Mouse (Mus musculus): ENCODE measurements around the gene Il17rc.

Il17rc gene

DNA sequence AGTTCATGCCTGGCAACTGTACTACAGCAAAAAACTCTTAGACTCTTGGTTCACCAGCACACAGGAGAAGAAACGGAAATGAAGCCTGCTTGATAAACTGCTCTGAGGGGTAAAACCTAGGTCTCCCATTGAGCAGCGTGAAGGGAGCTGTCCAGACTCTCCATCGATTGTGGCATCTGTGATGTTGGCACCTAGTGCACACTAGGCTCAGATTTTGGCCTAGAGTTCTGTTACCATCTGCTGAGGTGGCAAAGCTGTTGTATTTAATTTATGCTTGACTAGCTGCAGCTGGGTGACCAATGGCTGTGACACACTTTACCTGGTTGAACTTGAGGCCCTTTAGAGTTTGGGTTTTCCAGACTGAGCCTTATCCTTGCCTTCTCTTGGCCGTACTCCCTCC is 23.6 kb upstream of the Il17rc start:
- in situ Hi-C loops (cut with MboI, MseI), result no loop called here

DNA sequence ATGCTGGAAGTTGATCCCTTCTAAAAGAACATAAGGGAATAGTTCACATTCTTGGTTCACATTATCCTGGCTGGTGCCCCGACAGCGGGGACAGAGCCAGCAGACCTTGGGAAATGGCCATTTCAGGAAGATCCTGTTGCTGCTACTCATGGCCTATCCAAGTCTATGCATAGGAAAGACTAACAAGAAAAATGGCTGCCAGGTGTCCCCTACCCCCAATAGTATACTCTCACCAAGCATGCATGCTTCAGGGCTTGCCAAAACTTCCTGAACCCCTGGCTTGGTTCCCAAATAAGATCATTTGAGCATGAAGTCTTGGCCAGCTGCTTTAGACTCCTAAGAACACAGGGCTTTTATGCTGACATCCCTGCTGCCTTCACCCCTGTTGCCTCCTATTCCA is 19.4 kb upstream of the Il17rc start:
- in situ Hi-C loops (cut with MboI, MseI), result no loop called here

DNA sequence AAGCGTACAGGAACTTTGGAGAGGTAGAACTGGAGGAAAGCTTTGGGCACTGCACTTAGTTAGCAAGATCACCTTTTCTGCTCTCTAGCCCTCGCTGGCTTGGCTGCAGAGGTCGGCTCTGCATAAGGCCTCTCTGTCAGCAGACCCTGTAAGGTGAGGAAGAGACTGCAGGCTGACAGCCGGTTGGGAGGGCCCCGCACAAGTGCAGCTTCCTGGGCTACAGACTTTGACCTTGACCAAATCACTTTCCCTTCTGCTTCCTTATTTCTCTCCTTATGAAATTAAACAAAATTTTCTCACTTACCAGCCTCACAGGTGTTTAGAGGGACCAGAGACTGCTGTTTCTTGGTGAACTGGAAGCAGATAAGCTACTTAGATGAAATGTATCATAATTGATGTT is 16.2 kb upstream of the Il17rc start:
- in situ Hi-C loops (cut with MboI, MseI), result no loop called here

DNA sequence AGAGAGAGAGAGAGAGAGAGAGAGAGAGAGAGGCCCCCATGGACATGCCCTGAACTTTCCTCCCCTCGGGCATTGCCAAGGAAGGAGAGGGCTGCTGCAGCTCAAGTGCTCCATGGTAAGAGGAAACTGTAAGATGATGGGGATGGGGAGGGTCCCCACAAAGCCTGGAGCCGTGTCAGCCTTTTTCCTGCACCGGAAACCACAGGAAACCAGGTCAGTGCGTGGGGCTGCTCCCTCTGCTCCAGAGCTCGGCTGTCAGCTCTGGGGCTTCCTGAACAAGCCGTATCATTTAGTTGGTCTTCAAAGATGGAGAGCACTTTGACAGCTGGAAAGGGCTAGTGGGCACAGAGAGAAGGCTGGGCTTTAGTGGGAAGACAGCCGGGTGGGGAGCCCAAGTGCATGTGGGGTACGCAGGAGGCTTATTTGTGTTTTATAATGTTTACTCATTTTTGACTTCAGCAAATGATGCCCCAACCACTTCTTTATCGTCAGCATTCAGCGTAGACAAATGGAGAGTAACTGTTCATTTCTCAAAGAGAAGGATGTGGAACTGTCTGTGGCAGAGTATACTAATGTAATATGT is 13.2 kb upstream of the Il17rc start, which contains the start of gene Il17re:
Gene Il17re, plus strand, starts transcription at position 533 of the 583 bp plus-strand sequence.
- in situ Hi-C loops (cut with MboI, MseI), result no loop called here

DNA sequence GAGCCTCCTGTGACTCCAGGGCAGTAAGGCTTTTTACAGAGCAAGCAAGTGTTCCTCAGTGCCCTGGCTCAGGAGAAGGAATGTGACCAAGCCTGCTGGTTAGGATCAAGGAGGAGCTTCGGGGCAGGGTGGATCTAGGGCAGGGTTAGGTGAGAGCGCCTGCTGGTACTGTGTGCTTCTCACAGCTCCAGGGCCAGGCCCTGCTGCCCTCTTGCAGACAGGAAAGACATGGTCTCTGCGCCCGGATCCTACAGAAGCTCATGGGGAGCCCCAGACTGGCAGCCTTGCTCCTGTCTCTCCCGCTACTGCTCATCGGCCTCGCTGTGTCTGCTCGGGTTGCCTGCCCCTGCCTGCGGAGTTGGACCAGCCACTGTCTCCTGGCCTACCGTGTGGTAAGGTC is 12.6 kb upstream of the Il17rc start:
- in situ Hi-C loops (cut with MboI, MseI), result no loop called here

DNA sequence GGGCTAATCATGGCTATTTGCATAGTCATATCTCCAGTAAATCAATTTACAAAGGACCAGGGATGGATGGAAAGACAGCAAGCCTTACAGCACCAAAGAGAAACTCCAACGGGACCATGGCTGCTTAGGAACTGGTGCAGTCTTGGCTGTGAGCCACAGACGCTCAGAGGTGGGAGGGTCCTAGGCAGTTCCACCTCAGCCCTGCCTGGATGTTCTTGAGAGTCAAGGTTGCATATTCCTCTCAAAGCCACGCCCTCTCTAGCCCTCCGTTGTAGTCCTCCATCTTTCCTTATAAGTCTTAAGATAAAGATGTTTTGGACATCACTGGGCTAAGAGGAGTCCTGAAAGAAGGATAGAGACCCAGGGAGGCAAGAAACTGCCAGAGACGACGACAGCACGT is 7.2 kb upstream of the Il17rc start:
- in situ Hi-C loops (cut with MboI, MseI), result no loop called here

DNA sequence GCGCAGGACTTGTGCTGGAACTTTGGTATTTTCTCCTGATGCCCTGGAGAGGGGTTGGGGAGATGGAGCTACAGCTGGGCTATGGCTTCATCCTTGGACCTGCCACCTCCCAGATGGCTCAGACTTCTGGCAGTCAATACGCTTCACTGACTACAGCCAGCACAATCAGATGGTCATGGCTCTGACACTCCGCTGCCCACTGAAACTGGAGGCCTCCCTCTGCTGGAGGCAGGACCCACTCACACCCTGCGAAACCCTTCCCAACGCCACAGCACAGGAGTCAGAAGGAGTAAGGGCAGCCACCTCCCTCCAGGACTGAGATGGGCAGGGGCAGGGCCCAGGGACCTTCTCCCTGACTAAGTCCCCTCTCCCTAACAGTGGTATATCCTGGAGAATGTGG is 5.6 kb upstream of the Il17rc start:
- in situ Hi-C loops (cut with MboI, MseI), result no loop called here

DNA sequence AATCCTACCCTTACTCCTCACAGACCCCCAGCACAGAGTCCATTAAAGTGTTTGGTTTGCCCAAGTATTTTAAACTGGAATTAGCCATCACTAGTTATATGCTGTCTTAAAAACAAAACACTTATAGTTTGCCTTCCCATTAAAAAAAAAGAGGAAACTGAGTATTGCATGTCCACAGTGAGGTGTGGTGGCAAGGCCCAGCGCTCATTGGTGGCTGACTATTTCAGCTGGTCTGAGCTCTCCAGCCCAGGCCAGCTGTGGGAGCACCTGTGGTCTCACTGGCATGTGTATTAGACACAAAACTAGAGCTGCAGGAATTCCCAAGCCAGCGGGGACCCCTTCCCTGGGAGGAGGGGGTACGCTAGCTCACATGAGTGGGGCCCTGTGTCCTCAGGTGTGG is 2.7 kb upstream of the Il17rc start:
- in situ Hi-C loops (cut with MboI, MseI), result no loop called here

DNA sequence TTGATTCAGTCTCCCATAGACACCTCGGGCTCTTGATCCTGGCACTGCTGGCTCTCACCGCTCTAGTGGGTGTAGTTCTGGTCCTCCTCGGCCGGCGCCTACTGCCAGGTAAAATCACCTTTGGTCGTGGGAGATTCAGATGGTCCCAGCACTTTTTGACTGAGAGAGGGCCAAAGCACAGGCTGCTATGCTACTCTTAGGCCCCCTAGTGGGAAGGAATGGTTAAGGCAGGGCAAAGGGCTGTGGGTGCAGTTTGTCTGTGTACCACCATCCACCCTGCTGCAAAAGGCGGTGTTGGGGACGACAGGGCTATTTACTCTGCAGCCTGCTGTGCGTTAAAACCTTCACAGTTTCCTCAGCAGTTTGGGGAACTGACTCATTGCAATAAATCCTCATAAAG is 2.2 kb upstream of the Il17rc start:
- in situ Hi-C loops (cut with MboI, MseI), result no loop called here

DNA sequence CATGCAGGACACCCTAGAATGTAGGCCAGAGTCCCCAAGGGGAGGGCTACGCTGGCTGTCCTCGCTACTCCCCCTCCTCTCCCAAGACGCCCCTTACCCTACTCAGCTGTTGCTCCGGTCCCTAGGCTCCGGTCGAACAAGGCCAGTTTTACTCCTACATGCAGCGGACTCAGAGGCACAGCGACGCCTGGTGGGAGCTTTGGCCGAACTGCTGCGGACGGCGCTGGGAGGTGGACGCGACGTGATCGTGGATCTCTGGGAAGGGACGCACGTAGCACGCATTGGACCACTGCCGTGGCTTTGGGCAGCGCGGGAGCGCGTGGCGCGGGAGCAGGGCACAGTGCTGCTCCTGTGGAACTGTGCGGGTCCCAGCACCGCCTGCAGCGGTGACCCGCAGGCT is 1.8 kb upstream of the Il17rc start:
- in situ Hi-C loops (cut with MboI, MseI), result no loop called here

DNA sequence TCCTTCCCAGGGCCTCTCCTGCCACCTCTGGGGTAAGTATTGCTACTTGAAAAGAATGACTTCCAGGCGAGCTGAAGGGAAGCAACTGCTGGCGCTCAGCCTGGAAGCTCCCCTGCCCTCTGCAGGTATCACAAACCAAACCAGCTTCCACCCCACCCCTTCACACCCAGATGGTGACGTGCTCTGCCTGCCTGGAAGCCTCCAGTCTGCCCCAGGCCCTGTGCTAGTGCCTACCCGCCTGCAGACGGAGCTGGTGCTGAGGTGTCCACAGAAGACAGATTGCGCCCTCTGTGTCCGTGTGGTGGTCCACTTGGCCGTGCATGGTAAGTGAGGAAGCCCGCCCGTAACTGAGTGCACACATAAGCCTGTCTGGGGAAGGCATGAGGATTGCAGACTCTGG is 834 bp downstream of the Il17rc start:
- in situ Hi-C loops (cut with MboI, MseI), result loop anchor here (5.0 kb wide), 2 partner anchors 50 to 600 kb away; no protein-coding TSS in a partner anchor

DNA sequence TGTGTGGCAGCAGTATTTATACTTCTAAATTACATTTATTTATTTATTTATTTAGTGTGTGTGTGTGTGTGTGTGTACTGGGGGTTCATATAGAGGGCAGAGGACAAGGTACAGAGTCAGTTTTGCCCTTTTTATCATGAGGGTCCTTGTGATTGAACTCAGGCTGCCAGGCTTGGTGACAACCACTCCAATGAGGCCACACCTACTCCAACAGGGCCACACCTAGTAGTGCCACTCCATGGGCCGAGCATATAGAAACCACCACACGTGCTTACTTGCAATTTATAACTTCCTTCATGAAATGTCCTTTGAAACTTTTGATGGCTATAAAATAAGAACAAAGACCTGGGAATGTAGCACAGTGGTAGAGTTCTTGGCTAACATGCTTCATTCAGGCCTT is 2.0 kb downstream of the Il17rc start:
- in situ Hi-C loops (cut with MboI, MseI), result loop anchor here (5.0 kb wide), 2 partner anchors 51 to 599 kb away; no protein-coding TSS in a partner anchor

DNA sequence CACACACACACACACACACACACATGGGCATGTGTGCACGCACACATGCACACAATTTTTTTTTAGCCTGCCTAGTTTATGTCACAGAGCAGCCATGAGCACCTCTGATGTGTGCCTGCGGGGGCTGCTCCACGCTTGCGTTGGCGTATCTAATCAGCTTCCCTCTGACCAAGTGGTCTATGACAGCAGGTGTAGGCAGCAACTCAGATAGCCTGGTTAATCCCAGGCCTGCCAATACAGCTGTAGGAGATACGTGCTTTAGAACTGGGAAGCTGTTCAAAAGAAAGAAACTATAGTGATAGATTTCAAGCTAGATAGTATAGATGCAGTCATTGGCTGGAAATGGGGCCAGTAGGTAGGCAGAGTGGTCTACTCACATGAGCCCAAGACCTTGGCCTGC is 2.5 kb downstream of the Il17rc start:
- in situ Hi-C loops (cut with MboI, MseI), result loop anchor here (5.0 kb wide), 2 partner anchors 51 to 599 kb away; no protein-coding TSS in a partner anchor

DNA sequence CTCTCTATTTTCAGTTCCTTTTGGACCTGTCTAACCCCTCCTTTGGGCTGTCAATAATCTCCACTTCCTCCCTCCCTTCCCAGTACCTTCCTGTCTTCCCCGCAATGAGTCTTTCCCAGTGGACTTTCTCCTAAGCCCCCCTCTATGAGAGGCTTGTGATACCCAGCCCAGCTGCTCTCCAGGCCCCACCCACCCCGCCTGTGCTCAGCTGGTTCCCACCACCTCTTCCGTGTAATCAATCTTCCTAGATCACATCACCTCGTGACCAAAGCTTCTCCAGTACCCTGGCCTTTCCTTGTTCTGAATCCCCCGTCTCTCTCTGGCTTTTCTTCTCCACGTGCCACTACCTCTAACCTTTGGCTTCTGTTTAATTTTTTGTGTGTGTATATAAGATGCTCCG is 6.1 kb downstream of the Il17rc start:
- in situ Hi-C loops (cut with MboI, MseI), result no loop called here

DNA sequence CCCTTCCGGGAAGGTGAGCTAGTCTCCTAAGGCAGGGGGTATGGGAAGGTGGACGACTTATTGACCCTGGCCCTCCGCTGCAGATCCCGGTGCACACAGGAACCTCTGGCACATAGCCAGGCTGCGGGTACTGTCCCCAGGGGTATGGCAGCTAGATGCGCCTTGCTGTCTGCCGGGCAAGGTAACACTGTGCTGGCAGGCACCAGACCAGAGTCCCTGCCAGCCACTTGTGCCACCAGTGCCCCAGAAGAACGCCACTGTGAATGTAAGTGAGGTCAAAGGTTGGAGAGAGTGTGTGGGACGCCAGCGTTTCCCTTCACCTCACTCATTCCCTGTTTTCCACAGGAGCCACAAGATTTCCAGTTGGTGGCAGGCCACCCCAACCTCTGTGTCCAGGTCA is 7.7 kb downstream of the Il17rc start:
- in situ Hi-C loops (cut with MboI, MseI), result no loop called here

DNA sequence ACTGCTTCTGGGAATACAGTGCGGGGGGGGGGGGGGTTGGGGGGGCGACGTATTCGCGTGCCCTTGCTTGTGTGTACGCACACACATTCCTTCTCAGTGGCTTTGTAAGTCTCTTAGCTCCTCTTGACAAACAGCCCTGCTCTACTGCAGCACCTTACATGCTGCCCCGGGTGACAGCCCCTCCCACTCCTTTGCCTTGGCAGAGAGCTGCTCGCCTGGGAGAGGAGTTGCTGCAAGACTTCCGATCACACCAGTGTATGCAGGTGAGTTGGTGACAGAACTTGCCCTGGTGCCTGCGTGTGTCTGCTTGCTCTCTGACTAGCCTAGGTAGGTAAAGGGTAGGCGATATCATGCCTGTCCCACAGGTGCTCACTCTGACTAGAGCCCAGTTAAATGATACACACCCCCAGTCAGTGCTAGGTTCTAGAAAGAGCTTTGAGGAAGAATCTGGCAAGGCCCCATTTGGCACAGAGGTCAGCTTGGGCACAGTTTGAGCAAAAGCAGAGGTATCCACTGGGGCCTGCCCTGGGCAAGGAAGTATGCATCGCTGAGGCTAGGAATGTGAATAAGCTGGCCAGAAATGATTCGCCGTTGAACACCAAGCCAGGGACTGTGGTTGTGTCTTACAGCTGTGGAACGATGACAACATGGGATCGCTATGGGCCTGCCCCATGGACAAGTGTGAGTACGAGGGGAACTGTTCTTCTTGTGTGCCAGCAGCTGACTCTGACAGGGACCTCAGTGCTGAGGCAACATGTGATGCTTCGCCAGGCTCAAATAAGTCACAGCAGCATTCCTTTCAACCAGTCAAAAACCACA is 9.5 kb downstream of the Il17rc start:
- in situ Hi-C loops (cut with MboI, MseI), result no loop called here

DNA sequence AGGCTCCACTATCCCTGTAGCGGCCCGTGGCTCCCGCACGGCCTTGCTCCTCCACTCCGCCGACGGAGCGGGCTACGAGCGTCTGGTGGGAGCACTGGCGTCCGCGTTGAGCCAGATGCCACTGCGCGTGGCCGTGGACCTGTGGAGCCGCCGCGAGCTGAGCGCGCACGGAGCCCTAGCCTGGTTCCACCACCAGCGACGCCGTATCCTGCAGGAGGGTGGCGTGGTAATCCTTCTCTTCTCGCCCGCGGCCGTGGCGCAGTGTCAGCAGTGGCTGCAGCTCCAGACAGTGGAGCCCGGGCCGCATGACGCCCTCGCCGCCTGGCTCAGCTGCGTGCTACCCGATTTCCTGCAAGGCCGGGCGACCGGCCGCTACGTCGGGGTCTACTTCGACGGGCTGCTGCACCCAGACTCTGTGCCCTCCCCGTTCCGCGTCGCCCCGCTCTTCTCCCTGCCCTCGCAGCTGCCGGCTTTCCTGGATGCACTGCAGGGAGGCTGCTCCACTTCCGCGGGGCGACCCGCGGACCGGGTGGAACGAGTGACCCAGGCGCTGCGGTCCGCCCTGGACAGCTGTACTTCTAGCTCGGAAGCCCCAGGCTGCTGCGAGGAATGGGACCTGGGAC is 11.4 kb downstream of the Il17rc start:
- in situ Hi-C loops (cut with MboI, MseI), result no loop called here

DNA sequence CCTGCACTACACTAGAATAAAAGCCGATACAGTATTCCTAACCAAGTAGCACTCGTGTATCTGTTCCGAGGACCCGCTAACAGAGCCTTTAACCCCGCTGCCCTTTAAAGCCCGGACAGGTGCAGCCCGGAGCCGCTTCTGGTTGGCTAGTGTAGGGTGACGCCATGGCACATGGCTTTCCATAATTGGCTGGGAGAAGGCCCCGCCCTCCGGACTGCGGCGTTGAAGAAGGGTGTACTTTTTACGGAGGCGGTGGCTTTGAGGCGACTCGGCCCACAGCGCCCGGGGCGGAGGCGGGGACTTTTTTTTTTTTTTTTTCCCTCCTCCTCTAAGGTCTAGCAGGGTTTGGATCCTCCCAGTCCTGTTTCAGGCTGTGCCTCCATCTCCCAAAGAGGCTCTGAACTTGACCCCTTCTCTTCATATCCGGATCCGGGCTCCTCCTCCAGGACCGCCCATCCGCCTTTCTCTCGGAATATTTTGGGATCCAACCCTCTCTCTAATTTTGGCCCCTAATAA is 11.9 kb downstream of the Il17rc start, which contains the start of gene Creld1:
Gene Creld1, plus strand, starts transcription at position 198 of the 516 bp plus-strand sequence.
- in situ Hi-C loops (cut with MboI, MseI), result no loop called here

DNA sequence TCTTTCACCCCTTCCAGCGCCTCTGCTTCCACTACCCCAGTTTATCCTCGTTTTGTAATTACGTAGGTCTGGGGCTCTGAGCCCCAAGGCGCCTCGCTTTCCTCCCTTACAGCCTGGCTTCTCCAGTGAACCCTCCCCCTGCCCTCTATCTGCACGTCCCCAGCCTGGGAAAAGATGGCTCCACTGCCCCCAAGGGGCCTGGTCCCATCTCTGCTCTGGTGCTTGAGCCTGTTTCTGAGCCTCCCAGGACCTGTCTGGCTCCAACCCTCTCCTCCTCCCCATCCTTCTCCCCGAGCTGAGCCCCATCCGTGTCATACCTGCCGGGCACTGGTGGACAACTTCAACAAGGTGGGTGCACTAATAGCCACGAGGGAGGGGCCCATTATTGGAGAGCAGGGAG is 12.5 kb downstream of the Il17rc start:
- in situ Hi-C loops (cut with MboI, MseI), result no loop called here

DNA sequence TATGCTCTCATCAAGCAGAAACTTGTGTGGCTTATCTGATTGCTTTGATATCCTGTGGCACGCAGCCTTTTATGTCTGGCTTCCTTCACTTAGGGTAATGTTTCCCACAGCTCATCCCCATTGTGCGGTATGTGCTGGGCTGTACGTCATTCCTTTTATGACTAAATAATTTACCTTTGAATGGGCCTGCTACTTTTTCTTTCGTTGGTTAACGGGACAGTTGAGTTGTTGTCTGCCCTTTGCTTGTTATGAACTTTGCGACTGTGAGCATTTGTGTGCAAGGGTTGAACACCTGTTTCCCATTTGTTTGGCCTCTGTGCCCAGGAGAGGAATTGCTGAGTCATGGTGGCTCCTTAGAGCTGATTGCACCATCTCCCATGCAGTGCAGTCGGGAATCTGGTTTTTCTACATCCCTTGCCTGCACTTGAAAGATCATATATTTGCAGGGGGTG is 15.9 kb downstream of the Il17rc start:
- in situ Hi-C loops (cut with MboI, MseI), result no loop called here

DNA sequence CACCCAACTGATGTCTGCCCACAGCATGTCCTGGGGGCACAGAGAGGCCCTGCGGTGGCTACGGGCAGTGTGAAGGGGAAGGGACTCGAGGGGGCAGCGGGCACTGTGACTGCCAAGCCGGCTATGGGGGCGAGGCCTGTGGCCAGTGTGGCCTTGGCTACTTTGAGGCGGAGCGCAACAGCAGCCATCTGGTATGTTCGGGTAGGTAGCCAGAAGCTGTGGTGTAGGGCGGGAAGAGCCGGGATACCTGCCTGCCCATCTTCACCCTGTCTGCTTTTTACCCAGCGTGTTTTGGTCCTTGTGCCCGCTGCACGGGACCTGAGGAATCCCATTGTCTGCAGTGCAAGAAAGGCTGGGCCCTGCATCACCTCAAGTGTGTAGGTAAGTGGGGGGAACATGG is 18.2 kb downstream of the Il17rc start:
- in situ Hi-C loops (cut with MboI, MseI), result no loop called here

DNA sequence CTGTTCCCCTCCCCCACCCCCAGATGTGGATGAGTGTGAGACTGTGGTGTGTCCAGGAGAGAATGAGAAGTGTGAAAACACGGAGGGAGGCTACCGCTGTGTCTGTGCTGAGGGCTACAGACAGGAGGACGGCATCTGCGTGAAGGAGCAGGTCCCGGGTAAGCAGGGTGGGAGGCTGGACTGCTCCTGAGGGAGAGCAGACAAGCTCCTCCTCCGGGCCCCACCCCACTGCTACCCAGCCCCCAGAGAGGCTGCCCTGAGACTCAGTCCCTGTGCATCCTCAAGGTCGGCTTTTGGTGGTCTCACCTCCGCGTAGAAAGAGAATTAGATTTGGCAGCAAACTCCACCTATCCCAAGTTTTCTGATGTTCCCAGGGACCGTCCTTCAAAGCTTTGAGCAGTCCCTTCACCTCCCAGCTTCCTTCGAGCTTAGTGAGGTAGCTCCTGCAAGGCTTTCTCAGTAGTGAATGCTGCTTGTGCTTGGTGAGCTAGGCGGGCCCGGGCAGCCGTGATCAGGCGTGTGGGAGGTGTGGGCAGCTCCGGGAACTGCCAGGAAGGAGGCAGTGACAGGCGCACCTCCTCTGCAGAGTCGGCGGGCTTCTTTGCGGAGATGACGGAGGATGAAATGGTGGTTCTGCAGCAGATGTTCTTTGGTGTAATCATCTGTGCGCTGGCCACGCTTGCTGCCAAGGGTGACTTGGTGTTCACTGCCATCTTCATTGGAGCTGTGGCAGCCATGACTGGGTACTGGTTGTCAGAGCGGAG is 21.1 kb downstream of the Il17rc start:
- in situ Hi-C loops (cut with MboI, MseI), result no loop called here

Measured in T-helper 17 cell (primary cell).